Mouse (Mus musculus) natural killer cell, adult 2 months (primary cell): Measurements from ENCODE around the gene Fetub.

Experiments
- DNase-seq, 2 experiments: peaks; one replicate each; pipeline ENCODE4 v3.0.0; 2022; ENCODE audit warnings: low spot score in 2 of 2

The Fetub gene

DNA sequence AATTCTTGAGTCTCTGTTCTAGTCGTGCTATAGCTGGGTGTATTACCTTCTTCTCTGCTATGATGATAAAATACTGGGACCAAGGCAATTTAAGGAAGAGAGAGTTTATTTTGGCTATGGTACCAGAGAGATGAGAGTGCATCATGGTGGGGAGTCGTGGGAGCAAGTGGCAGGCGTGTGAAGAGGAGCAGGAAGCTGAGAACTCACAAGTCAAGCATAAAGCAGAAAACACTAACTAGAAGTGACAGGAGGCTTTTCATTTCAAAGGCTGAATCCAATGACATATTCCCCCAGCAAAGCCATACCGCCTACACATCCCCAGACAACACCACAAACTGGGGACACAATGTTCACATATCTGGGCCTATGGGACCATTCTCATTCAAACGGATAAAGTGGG is 44.1 kb downstream of the Fetub start:
- DNase-seq = no peak

DNA sequence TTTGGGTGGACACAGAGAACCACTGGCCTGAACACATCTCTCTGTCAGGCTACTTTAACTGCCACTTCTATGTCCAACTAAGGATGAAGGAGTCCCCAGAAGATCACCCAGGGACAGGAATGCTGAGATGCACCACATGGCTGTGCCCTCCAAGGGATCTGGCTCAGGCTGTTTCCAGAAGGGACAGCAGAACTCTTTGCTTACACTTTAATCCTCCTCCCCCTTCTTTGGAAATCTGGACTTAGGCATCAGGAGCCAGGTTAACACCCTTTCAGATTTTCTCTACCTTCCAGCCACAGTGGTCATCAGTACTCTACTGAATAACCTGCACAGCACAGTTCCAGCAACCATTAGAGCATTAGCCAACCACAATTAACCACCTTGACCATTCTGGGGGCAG is 45.2 kb downstream of the Fetub start:
- no peak for DNase-seq

DNA sequence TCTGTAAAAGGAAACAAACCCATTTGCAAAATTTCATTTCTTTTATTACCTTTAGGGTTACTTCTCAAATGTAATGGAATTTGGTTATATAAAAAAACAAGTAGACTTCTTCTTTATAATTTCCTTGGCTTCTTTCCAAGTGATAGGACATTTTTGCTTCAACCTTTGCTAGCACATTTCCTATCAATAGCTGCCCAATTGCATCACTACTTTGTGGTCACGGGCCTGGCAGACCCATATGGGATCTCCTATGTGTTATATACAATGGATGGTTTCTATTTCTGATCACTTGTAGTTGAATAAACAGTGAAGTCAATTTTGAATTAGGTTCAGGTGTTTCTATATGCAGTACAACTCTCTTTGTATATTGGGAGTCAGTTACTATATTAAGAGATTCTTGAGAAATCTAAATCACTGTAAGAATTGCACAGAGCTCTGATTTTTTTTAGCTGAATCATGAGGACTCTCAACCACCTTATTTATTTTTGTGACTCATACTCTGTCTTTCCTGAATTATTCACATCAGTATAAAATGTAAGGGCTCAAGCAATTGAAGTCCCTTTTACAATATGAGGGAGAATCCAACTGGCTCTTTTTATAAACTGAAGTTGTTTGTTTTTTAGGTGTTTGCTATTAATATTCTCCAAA is 49.4 kb downstream of the Fetub start:
- DNase-seq = no peak
